Mouse (Mus musculus) cerebellum, adult 2 months (tissue): ENCODE measurements around the gene Dab2.

Experiments
- CTCF ChIP-seq: fragments of 200-500 bp; IDR thresholded peaks from 2 replicates; pipeline ENCODE4 v1.5.1; 2011; ENCODE audit warnings: low read depth, mild to moderate bottlenecking, control low read depth, low read length, moderate library complexity, borderline replicate concordance; ENCODE audit not compliant: insufficient read depth
- POLR2A ChIP-seq: fragments of 200-500 bp; IDR thresholded peaks from 2 replicates; pipeline ENCODE4 v1.6.1; 2011; ENCODE audit warnings: low read length, control low read depth, borderline replicate concordance; ENCODE audit not compliant: insufficient read depth

- TF ChIP-seq CTCF (no peak), POLR2A (no peak)
These were observed 86.8 kb downstream of the Dab2 start for GRCm38 (mm10) chr15:6386159-6386951.
